Mouse (Mus musculus) bone marrow macrophage, adult 2 months (primary cell): Measurements from ENCODE around the gene Map2k2.

Experiments
- CTCF ChIP-seq: IDR thresholded peaks from 2 replicates; pipeline ENCODE4 v1.5.1; 2012; ENCODE audit warnings: low read depth, mild to moderate bottlenecking, low read length, moderate library complexity
- POLR2A ChIP-seq: IDR thresholded peaks from 2 replicates; pipeline ENCODE4 v1.6.1; 2012; ENCODE audit warnings: mild to moderate bottlenecking, low read depth, low read length, borderline replicate concordance

GRCm38 (mm10) chr10:81182336-81183333 lies 76.9 kb downstream of the Map2k2 start, which contains the start of gene Dapk3:
- TF ChIP-seq CTCF, result no peak
- TF ChIP-seq POLR2A, result no peak
